Mouse (Mus musculus) liver, postnatal 0 days (tissue): ENCODE data around the gene Cnnm2. TPM values are rescaled to one million over a fixed set of nuclear protein-coding genes. Genes with fewer than 3 reads are reported as not detected.
A peak's percentile ranks its signal among the peaks of the same experiment; 100 is the strongest.

Experiments
- ATAC-seq: fragments of 200-750 bp; cut with Nextera tagmentation; 2 replicates; pipeline ENCODE4 v1.8.0; 2017; ENCODE audit warnings: mild to moderate bottlenecking, moderate library complexity
- DNase-seq: peaks from one replicate; pipeline ENCODE4 v3.0.0-alpha.2; 2016
- H3K27ac ChIP-seq: fragments of 300-500 bp; sonication (generic); 2 replicates; pipeline ENCODE4 v1.5.1; 2014; ENCODE audit warnings: antibody characterized with exemption, moderate library complexity, mild to moderate bottlenecking, low read depth
- H3K27me3 ChIP-seq: fragments of 300-500 bp; sonication (generic); 2 replicates; pipeline ENCODE4 v1.6.1; 2014; ENCODE audit warnings: low read length, control low read depth, mixed read lengths; ENCODE audit not compliant: insufficient read depth
- H3K36me3 ChIP-seq: fragments of 300-500 bp; sonication (generic); replicated peaks from 2 replicates; pipeline ENCODE4 v1.6.1; 2014; ENCODE audit warnings: mild to moderate bottlenecking, control low read depth, low read length, moderate library complexity, mixed read lengths; ENCODE audit not compliant: insufficient read depth
- H3K4me1 ChIP-seq: fragments of 300-500 bp; sonication (generic); 2 replicates; pipeline ENCODE4 v1.6.1; 2014; ENCODE audit warnings: antibody characterized with exemption, mild to moderate bottlenecking, control low read depth; ENCODE audit not compliant: insufficient read depth
- H3K4me2 ChIP-seq: fragments of 300-500 bp; sonication (generic); 2 replicates; pipeline ENCODE4 v1.6.1; 2014; ENCODE audit warnings: low read depth, mild to moderate bottlenecking, low read length, moderate library complexity, mixed read lengths
- H3K4me3 ChIP-seq: fragments of 300-500 bp; sonication (generic); 2 replicates; pipeline ENCODE4 v1.5.1; 2014; ENCODE audit warnings: low read depth, low read length
- H3K9ac ChIP-seq: fragments of 300-500 bp; sonication (generic); replicated peaks from 2 replicates; pipeline ENCODE4 v1.6.1; 2014; ENCODE audit warnings: mild to moderate bottlenecking, moderate library complexity
- H3K9me3 ChIP-seq: fragments of 300-500 bp; sonication (generic); 2 replicates; pipeline ENCODE4 v1.6.1; 2016; ENCODE audit warnings: mild to moderate bottlenecking, control low read depth, low read length, mixed read lengths
- CTCF ChIP-seq: sonication (generic); IDR thresholded peaks from 2 replicates; pipeline ENCODE4 v1.5.1; 2016; ENCODE audit warnings: antibody characterized with exemption, low read depth
- EP300 ChIP-seq: IDR thresholded peaks from 2 replicates; pipeline ENCODE4 v1.6.1; 2016; ENCODE audit warnings: antibody characterized with exemption, low read depth, mild to moderate bottlenecking
- WGBS: fragments of 180-500 bp; shearing (Covaris S2); extraction: QIAGEN DNeasy Blood & Tissue Kit; methylation state at CpG from one replicate; pipeline ENCODE4 v1.1.7; 2014; ENCODE audit not compliant: insufficient replicate concordance; 5-methylcytosine and 5-hydroxymethylcytosine counted together
- polyA plus RNA-seq: library from polyadenylated mRNA; unstranded; fragments of >200 nt; fragmentation: Nextera tagmentation; extraction: Ambion mirVana; gene quantifications from 2 replicates; pipeline ENCODE4 v1.2.1, GENCODE M21; 2015

Gene Cnnm2
- polyA plus RNA-seq, 1 experiment from 2014 or later, result 1.6 TPM

DNA sequence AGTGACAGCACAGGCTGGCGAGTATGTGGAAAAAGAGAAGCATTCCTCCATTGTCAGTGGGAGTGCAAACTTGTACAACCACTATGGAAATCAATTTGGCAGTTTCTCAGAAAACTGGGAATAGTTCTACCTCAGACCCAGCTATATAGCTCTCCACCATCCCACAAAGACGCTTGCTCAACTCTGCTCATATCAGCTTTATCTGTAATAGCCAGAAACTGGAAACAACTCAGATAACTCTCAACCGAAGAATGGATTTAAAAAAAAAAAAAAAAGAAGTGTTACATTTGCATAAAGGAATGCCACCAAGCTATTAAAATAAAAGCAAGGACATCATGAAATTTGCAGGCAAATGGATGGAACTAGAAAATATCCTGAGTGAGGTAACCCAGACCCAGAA, 150.1 kb downstream of the Cnnm2 start:
- no peak for TF ChIP-seq CTCF
- peak; percentile 81 for TF ChIP-seq EP300

DNA sequence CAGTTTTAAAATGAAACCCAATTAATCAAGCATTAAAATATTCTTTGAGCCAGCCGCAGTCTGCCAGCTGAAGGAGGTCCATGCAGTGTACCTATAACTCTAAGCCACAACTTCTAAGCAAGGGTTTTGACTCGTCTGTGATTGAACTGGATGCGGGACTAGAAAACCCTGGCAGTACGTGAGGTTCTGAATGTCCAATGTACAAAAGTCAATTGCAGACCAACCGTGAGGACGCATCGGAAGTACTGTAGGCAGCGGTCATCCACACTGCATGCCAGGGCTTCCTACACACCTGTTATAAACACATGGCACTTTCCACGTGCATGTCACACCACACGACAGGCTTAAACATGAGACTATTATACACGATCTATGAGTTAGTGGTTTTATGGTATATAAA, 152.2 kb downstream of the Cnnm2 start:
- no peak for DNase-seq
- H3K4me1 ChIP-seq, result peaks cover 12% of the 10 kb centered on the region
- H3K27ac ChIP-seq, result no peak overlapping the region
- TF ChIP-seq EP300, result no peak
- no peak for TF ChIP-seq CTCF
- no peak overlapping the region for H3K4me3 ChIP-seq
- peaks cover 9% of the 10 kb centered on the region for H3K36me3 ChIP-seq
- ATAC-seq, result no peak
- H3K27me3 ChIP-seq, result no peaks in the 10 kb centered on the region
- H3K4me2 ChIP-seq, result no peak overlapping the region
- no peak overlapping the region for H3K9ac ChIP-seq
- H3K9me3 ChIP-seq, result no peaks in the 10 kb centered on the region
- 90% methylated on average over 11 of the region's 11 CpGs for WGBS

More for the DNA sequence above, 150.1 kb downstream of the Cnnm2 start:
- no peak overlapping the region for H3K27ac ChIP-seq
- no peak overlapping the region for H3K9ac ChIP-seq
- H3K4me2 ChIP-seq, result no peak overlapping the region
- ATAC-seq, result no peak
- H3K27me3 ChIP-seq, result no peaks in the 10 kb centered on the region
- H3K9me3 ChIP-seq, result no peaks in the 10 kb centered on the region
- WGBS, result 57% methylated on average over 3 of the region's 3 CpGs
- H3K4me3 ChIP-seq, result no peak overlapping the region
- peaks cover 9% of the 10 kb centered on the region for H3K36me3 ChIP-seq
- no peak for DNase-seq
- peaks cover 17% of the 10 kb centered on the region for H3K4me1 ChIP-seq

DNA sequence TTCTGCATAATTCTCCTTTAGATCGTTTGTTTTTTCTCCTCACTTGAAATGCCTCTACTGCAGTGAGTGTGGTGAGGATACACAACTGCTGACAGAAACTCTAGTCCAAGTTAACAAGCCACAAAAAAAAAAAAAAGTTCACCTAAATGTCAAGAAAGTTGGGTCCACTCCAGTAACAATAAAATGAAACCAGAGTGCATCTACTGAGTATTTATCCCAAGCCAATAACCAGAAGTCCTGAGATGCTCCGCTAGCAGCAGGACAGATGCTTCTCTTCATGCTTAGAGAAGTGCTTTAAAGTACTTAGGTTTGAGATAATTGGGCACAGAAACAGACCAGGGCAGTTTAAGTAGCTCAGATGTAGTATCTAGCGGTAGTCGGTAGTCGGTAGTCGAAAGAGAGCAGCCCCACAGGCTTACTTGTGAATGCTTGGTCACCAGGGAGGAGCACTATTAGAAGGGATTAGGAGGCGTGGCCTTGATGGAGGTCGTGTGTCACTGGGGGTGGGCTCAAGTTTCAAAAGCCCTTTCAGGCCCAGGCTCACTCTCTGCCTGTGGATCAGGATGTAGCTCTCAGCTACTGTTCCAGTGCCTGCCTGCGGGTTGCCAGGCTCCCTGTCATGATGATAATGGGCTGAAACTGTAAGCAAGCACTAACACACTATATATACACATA, 154.1 kb downstream of the Cnnm2 start:
- no peak overlapping the region for H3K27ac ChIP-seq
- whole genome bisulfite sequencing, result 81% methylated on average over 9 of the region's 9 CpGs
- H3K4me2 ChIP-seq, result no peak overlapping the region
- no peak for ATAC-seq
- TF ChIP-seq CTCF, result no peak
- TF ChIP-seq EP300, result no peak
- H3K4me3 ChIP-seq, result no peak overlapping the region
- DNase-seq, result no peak
- no peaks in the 10 kb centered on the region for H3K27me3 ChIP-seq
- no peaks in the 10 kb centered on the region for H3K9me3 ChIP-seq
- H3K36me3 ChIP-seq, result peaks cover 9% of the 10 kb centered on the region
- H3K4me1 ChIP-seq, result no peaks in the 10 kb centered on the region
- no peak overlapping the region for H3K9ac ChIP-seq

DNA sequence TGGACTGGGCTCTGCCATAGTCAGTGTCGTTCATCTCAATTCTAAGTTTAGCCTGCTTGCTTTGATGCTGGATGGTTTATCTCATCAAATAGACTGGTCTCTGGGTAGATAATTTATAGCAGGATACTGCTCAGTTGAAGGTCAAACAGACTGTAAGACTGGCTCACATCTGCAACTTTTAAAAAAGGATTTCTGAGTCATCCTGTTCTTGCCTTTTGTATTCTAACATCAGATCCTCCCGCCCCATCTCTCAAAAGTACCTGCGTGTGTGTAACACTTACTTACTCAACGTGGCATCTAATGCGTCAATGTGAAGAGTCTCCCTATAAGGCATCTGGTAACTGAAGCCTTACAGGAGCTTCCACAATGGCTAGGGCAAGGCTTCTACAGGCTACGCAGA, 159.2 kb downstream of the Cnnm2 start:
- WGBS, result 86% methylated on average over 6 of the region's 6 CpGs
- ATAC-seq (no peak), DNase-seq (no peak)
- Histone ChIP-seq H3K4me1 (no peaks in the 10 kb centered on the region; the same call in 1 of the 2 replicates), H3K27me3 (no peaks in the 10 kb centered on the region), H3K4me2 (no peak overlapping the region), H3K27ac (no peak overlapping the region), H3K9ac (no peak overlapping the region), H3K4me3 (no peak overlapping the region), H3K9me3 (no peaks in the 10 kb centered on the region), H3K36me3 (peaks cover 17% of the 10 kb centered on the region)
- TF ChIP-seq EP300 (no peak), CTCF (no peak)

DNA sequence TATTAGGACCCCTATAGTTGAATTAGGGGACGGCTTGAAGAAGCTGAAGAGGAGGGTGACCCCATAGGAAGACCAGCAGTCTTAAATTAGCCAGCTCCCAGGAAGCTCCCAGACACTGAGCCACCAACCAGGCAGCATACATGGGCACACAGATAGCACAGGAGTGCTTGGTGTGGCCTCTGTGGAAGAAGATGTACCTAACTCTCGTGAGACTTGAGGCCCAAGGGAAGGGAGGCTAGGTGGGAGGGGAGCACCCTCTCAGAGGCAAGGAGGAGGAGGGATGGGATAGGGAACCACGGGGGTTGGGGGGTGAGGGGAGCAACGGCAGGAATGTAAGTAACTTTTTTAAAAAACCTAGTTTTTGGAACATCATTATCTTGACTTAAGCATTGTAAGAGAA, 165.0 kb downstream of the Cnnm2 start:
- Histone ChIP-seq H3K9ac (no peak overlapping the region; the same call in 1 of the 2 replicates), H3K9me3 (no peaks in the 10 kb centered on the region), H3K27me3 (no peaks in the 10 kb centered on the region), H3K27ac (no peak overlapping the region), H3K36me3 (0 out of 2 replicates have a peak, but pooled peaks cover 14% of the 10 kb centered on the region), H3K4me2 (no peak overlapping the region), H3K4me3 (no peak overlapping the region), H3K4me1 (peaks cover 20% of the 10 kb centered on the region)
- ATAC-seq (0 out of 2 replicates have a peak, but pooled peaks have one; percentile 45), DNase-seq (no peak)
- 59% methylated on average over 4 of the region's 4 CpGs for WGBS
- TF ChIP-seq CTCF (no peak), EP300 (no peak)

DNA sequence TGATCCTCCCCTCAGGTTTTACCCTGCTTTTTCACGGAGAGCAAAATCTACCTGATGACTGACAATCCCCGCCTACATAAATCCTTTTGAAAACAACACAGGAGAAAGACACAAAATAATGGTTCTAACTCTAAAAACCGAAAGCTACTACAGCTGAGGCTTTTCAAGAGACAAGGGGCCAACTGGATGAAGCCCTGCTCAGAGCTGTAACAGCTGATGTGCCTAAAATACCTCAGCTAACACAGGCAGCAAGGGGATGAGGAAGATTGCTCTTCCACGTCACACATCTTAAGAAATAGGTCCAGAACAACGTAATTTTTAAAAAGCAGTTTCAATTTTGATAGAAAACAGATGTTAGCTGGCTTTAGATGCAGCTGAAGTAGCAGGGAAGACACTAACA, 165.6 kb downstream of the Cnnm2 start:
- Histone ChIP-seq H3K9ac (no peak overlapping the region), H3K36me3 (0 out of 2 replicates have a peak, but pooled peaks cover 14% of the 10 kb centered on the region)
- no peak for ATAC-seq

More for the DNA sequence above, 165.6 kb downstream of the Cnnm2 start:
- TF ChIP-seq CTCF, result no peak
- TF ChIP-seq EP300, result no peak
- Histone ChIP-seq H3K27me3 (no peaks in the 10 kb centered on the region), H3K4me3 (no peak overlapping the region), H3K4me1 (peaks cover 20% of the 10 kb centered on the region), H3K27ac (no peak overlapping the region), H3K9me3 (no peaks in the 10 kb centered on the region), H3K4me2 (no peak overlapping the region)
- no peak for DNase-seq
- 50% methylated on average over 5 of the region's 5 CpGs for WGBS
